Mouse (Mus musculus): Measurements from ENCODE around the gene Shisal2b.

The Shisal2b gene

GRCm38 (mm10) chr13:104816270-104816634 is 47.4 kb downstream of the Shisal2b start:
- DNase-seq: no peak

GRCm38 (mm10) chr13:104805681-104806080 is 58.0 kb downstream of the Shisal2b start:
- no peak for DNase-seq

GRCm38 (mm10) chr13:104799566-104800182 is 64.0 kb downstream of the Shisal2b start:
- no peak for DNase-seq

- DNase-seq: no peak
These were observed 64.6 kb downstream of the Shisal2b start for GRCm38 (mm10) chr13:104799067-104799466.
